Mouse (Mus musculus): ENCODE measurements at regions not wholly inside any gene's neighbourhood (a gene's known extent, or its start where the extent isn't known, plus 50 kb on each side); places are given as distances from the start of the nearest gene placed in this dataset.

DNA sequence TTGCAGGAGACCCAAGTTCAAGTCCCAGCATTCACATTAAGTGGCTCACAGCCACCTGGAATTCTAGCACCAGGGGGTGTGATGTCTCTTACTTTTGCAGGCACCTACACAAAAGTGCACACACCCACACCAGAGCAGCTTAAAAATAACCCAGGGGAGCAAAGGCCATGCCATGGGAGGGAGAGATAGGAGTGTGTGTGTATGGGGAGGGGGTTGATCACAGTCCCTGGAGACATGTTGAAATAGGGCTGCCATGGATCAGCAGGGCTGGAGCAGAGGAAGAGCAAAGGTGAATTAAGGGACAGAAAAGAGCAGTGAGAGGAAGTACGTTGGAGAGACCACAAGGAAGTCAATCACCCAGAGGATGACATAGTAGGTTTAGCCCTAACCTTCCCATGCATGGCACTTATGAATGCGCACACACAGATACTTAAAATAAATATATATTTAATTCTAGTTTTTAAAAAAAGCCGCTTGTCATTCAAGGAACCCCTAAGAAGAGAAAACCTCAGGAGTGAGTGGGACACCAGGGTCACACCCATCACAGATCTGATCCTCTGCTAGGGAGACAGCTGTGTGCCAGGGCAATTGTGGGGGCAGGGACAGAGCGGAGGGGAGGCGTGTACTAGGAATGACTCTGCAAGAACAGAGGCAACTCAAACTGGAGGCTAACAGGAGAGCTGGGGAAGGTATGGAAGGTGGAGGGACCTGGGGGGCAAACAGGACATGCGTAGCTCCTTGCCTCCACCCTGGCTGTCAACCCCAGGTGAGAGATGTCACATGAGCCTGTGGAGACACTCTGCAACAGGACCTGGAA is 189.5 kb upstream of the Rybp start:
- in situ Hi-C loops (cut with MboI; ENCODE audit: low pct_unique_long_range_greater_than_20kb), result no loop called here
- ChIA-PET POLR2A (no interaction called here), CTCF (no interaction called here)
- ATAC-seq (no peak), DNase-seq (ENCODE audit: low read depth, low spot score) (no peak)
- H3K27me3 ChIP-seq, result peaks cover 7% of the 10 kb centered on the region
- no peak for TF ChIP-seq CTCF (IDR thresholded peaks at IDR 0.05)

DNA sequence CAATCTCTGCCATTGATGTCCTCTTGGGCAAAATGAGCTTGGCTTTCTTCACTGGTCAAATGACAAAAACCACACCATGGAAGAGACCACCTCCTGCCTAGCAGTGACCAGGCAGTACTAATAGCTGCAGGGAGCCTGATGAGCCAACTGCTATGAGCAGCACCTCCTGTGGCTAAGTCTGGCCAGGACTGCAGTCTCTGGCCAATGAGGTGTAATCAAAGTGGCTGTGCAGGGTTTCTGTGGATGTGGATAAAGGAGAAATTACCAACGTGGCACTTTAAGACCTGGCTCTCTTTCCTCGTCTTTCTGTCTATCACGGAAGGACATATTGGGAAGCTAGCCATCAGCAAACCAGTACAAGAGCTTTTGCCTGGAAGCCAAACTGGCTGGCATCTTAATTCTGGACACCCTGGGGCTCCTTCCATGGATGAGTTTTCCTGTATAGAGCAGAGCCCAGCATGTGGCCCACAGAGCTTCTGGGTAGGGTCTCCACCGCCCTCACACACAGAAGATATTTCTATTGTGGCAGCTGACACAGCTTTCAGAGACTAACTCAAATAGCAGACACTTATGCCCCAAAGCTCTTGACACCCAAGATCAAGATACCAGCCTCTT is 188.2 kb upstream of the Rybp start:
- POLR2A ChIA-PET, result no interaction called here
- CTCF ChIA-PET, result no interaction called here
- in situ Hi-C loops (cut with MboI; ENCODE audit: low pct_unique_long_range_greater_than_20kb), result no loop called here
- H3K27me3 ChIP-seq, result peaks cover 7% of the 10 kb centered on the region
- DNase-seq (ENCODE audit: low read depth, low spot score) (no peak), ATAC-seq (no peak)
- TF ChIP-seq CTCF (IDR thresholded peaks at IDR 0.05), result no peak

GRCm38 (mm10) chr6:100474326-100474725 is 187.0 kb upstream of the Rybp start:
- CTCF ChIA-PET, result no interaction called here

GRCm38 (mm10) chr6:100470071-100470470 is 182.8 kb upstream of the Rybp start:
- no peak for TF ChIP-seq CTCF (IDR thresholded peaks at IDR 0.05)
- ATAC-seq, result no peak

More at GRCm38 (mm10) chr6:100474326-100474725, 187.0 kb upstream of the Rybp start:
- no peak for TF ChIP-seq CTCF (IDR thresholded peaks at IDR 0.05)
- H3K27me3 ChIP-seq, result peaks cover 11% of the 10 kb centered on the region
- DNase-seq (ENCODE audit: low read depth, low spot score) (no peak), ATAC-seq (no peak)
- POLR2A ChIA-PET, result no interaction called here
- in situ Hi-C loops (cut with MboI; ENCODE audit: low pct_unique_long_range_greater_than_20kb), result no loop called here

DNA sequence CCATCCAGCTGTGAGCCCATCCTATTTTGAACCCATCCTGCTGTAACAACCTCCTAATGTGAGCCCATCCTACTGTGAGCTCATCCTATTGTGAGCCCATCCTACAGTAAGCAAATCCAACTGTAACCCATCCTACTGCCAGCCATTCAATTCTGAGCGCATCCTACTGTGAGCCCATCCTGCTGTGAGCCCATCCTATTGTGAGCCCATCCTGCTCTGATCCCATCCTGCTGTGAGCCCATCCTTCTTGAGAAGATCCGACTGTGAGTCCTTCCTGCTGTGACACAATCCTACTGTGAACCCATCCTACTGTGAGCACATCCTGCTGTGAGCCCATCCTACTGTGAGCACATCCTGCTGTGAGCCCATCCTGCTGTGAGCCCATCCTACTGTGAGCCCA is 175.5 kb upstream of the Rybp start:
- POLR2A ChIA-PET, result no interaction called here
- H3K27me3 ChIP-seq, result no peaks in the 10 kb centered on the region
- DNase-seq (ENCODE audit: low read depth, low spot score) (no peak), ATAC-seq (no peak)
- in situ Hi-C loops (cut with MboI; ENCODE audit: low pct_unique_long_range_greater_than_20kb), result no loop called here
- CTCF ChIA-PET, result no interaction called here
- no peak for TF ChIP-seq CTCF (IDR thresholded peaks at IDR 0.05)

More at GRCm38 (mm10) chr6:100470071-100470470, 182.8 kb upstream of the Rybp start:
- in situ Hi-C loops (cut with MboI; ENCODE audit: low pct_unique_long_range_greater_than_20kb), result no loop called here
- POLR2A ChIA-PET, result no interaction called here
- CTCF ChIA-PET, result no interaction called here
- DNase-seq (ENCODE audit: low read depth, low spot score), result no peak
- peaks cover 5% of the 10 kb centered on the region for H3K27me3 ChIP-seq

- CTCF ChIA-PET, result no interaction called here
- no peak for TF ChIP-seq CTCF (IDR thresholded peaks at IDR 0.05)
- ATAC-seq (no peak), DNase-seq (ENCODE audit: low read depth, low spot score) (no peak)
- no peaks in the 10 kb centered on the region for H3K27me3 ChIP-seq
- POLR2A ChIA-PET, result interaction anchor here (0.7 kb wide), 1 partner anchor 63 kb away, joined by 9 read pairs; no protein-coding TSS in a partner anchor
- in situ Hi-C loops (cut with MboI; ENCODE audit: low pct_unique_long_range_greater_than_20kb), result no loop called here
Measured at GRCm38 (mm10) chr6:100453401-100453800, 166.1 kb upstream of the Rybp start.

GRCm38 (mm10) chr6:100452097-100453002 is 165.1 kb upstream of the Rybp start:
- no peak for TF ChIP-seq CTCF (IDR thresholded peaks at IDR 0.05)
- DNase-seq (ENCODE audit: low read depth, low spot score), result no peak
- POLR2A ChIA-PET, result no interaction called here
- no peak for ATAC-seq
- CTCF ChIA-PET, result no interaction called here
- in situ Hi-C loops (cut with MboI; ENCODE audit: low pct_unique_long_range_greater_than_20kb), result no loop called here
- H3K27me3 ChIP-seq, result no peaks in the 10 kb centered on the region

DNA sequence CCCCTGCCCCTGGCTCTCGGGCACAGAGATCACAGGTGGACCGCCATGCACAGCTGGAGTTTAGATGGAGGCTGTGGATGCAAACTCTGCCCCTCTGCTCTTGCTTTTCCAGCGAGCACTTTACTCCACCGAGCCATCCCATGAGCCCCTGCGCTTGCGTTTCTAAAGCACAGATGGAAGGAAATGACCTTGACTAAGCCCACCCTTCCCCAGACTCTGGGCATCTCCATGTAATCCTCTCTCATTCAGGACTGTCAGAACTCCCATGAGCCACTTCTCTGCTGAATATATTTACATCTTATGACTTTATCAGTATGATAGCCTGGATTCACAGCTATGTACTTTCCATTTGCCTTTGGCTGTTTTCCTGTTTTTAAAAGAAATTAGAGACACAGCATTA is 162.8 kb upstream of the Rybp start:
- no peak for TF ChIP-seq CTCF (IDR thresholded peaks at IDR 0.05)
- ATAC-seq (no peak), DNase-seq (ENCODE audit: low read depth, low spot score) (no peak)
- ChIA-PET POLR2A (no interaction called here), CTCF (no interaction called here)
- in situ Hi-C loops (cut with MboI; ENCODE audit: low pct_unique_long_range_greater_than_20kb), result no loop called here
- H3K27me3 ChIP-seq, result no peaks in the 10 kb centered on the region

DNA sequence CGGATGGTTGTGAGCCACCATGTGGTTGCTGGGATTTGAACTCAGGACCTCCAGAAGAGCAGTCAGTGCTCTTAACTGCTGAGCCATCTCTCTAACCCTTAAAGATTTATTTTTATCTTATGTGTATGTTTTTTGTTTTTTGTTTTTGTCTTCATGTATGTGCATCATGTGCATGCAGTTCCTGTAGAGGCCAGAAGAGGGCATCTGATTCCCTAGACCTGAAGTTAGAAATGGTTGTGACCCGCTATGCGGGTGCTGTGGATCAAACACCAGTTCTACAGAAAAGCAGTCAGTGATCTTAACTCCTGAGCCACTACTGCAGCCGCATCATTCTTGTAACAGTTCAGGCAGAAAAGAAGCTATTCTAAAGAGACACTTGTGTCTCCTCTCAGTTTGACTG is 161.8 kb upstream of the Rybp start:
- POLR2A ChIA-PET, result no interaction called here
- no peak for TF ChIP-seq CTCF (IDR thresholded peaks at IDR 0.05)
- H3K27me3 ChIP-seq, result peaks cover 1% of the 10 kb centered on the region
- in situ Hi-C loops (cut with MboI; ENCODE audit: low pct_unique_long_range_greater_than_20kb), result no loop called here
- DNase-seq (ENCODE audit: low read depth, low spot score) (no peak), ATAC-seq (no peak)
- CTCF ChIA-PET, result no interaction called here

GRCm38 (mm10) chr6:100447211-100447610 is 159.9 kb upstream of the Rybp start:
- no peak for TF ChIP-seq CTCF (IDR thresholded peaks at IDR 0.05)
- in situ Hi-C loops (cut with MboI; ENCODE audit: low pct_unique_long_range_greater_than_20kb), result no loop called here
- peaks cover 9% of the 10 kb centered on the region for H3K27me3 ChIP-seq
- ChIA-PET CTCF (no interaction called here), POLR2A (no interaction called here)
- ATAC-seq (no peak), DNase-seq (ENCODE audit: low read depth, low spot score) (no peak)

DNA sequence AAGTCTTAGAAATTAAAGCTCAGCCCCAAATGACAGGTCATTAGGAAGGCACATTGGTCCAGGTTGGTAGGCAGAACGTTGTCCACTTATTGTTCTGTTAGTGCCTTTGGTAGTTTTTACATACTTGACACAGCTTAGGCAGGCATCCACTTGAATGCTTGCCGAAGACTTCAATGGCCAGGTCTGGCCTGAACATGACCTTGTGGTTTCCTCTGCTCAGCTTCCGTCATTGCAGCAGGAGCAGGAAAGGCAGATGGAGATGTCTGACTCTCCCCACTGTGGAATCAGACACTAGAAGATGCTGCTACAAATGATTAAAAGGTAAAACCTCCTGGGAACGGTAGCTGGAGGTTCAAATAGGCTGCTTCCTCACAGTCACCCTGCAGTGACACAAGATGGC is 159.5 kb upstream of the Rybp start:
- CTCF ChIA-PET, result no interaction called here
- in situ Hi-C loops (cut with MboI; ENCODE audit: low pct_unique_long_range_greater_than_20kb), result no loop called here
- DNase-seq (ENCODE audit: low read depth, low spot score), result no peak
- no peak for ATAC-seq
- peaks cover 12% of the 10 kb centered on the region for H3K27me3 ChIP-seq
- POLR2A ChIA-PET, result no interaction called here
- TF ChIP-seq CTCF (IDR thresholded peaks at IDR 0.05), result no peak
